Mouse (Mus musculus) E14TG2a.4 (cell line): Measurements from ENCODE around the gene Gm28048.
A peak's percentile ranks its signal among the peaks of the same experiment; 100 is the strongest.

Source experiments
- CTCF ChIP-seq: conservative IDR thresholded peaks from 2 replicates; pipeline ENCODE4 v1.5.1; 2014; ENCODE audit warnings: low read length
- NANOG ChIP-seq: IDR thresholded peaks from 2 replicates; pipeline ENCODE4 v1.6.1; 2014; ENCODE audit warnings: borderline replicate concordance, low read length, mixed read lengths
- POU5F1 ChIP-seq: IDR thresholded peaks from 2 replicates; pipeline ENCODE4 v1.6.1; 2014; ENCODE audit warnings: low read length, borderline replicate concordance

DNA sequence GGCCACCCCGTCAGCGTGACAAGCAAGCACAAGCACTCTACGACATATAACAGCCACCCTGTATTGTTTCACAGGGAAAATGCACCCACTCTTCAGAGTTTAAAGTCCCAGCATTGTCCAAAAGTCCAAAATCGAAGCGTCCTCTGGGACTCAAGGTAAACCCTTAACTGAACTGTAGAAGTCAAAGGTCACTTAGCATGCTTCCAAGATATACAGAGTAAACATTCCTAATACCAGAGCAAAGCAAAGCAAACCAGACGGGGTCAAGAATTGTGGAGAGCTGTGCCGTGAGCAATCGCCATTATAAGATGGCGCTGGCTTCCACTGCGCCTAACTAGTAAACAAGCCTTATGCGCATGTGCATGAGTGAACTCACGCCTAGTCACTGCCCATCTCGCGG lies 155.8 kb downstream of the Gm28048 start:
- TF ChIP-seq CTCF (no peak), NANOG (no peak), POU5F1 (peak; percentile 11; the same call in 1 of the 2 replicates)
